Mouse (Mus musculus): Measurements from ENCODE around the gene Zfp180.
A peak's percentile ranks its signal among the peaks of the same experiment; 100 is the strongest.
"Not testable (repeated sequence)": the region's sequence is repeated elsewhere in the genome, so short reads cannot be mapped to it uniquely, and the experiment has no call there.

Gene Zfp180

DNA sequence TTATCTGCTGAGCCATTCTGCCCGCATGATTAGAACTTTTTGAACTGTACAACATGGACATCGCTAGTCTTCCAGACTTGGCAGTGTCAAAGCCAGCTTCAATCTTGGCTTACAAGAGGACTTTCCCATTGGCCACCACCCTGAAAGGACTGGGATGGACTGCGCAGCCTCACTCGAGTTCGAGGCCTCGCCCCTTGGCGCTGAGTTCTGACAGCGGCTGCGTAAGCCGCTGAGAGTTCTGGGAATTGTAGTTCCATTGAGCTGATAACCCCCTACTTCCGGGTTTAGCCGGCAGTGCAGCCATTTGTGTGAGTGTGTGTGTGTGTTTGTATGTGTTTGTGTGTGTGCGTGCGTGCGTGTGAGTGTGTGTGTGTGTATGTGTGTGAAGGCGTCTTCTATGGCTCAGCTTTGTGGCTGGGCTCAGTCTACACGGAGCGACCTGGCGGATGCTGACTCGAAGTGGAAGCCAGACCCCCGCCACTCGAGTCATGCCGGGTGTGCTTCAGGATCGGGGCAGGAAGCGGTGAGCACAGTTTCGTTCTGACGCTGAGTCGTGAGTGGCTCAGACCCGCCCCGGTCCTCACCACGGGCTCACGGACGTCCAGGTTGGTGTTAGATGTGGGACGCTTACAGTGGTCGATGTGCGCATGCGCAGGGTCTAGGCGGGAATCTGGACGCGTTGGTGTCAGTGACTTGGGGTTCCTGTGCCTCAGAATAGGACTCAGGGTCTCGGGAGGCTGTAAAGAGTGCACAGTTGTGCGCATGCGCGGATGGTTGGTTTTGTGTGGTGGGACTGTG lies at the start of gene Zfp180:
Gene Zfp180 (plus strand): TSS at position 291 of the 798 bp plus-strand sequence.
- peak; percentile 100 for DNase-seq

DNA sequence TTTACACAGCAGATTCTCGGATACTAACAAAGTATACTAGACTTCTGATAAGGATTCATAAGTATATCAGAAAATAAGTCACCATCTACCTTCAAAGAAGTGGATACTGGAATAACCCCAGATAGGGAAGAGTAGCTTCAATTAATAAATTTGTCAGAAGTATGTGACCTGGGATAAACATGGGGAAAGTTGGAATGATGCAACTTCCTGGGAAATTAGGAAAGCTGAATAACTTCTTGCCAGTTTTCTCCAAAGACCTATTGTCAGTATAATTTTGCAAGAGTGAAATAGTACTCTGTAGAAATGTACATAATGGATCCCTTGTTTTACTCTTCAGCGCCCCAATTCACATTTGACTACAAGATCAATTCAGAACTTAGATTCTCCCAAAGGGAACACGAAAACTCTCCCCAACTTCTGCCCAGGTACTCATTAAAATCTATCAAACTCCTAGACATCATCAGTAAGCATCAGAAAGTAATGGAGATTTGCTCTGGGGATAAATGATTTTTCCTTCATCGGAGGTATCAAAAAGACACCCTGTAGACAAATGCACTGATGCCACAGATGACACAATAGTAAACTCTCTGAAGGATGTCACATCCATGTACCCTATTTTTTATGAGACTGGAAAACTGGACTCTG lies 28.9 kb upstream of the Zfp180 start, which contains the start of gene Vmn1r183:
Gene Vmn1r183 (plus strand): TSS at position 595 of the 645 bp plus-strand sequence.
- DNase-seq, result no peak

DNA sequence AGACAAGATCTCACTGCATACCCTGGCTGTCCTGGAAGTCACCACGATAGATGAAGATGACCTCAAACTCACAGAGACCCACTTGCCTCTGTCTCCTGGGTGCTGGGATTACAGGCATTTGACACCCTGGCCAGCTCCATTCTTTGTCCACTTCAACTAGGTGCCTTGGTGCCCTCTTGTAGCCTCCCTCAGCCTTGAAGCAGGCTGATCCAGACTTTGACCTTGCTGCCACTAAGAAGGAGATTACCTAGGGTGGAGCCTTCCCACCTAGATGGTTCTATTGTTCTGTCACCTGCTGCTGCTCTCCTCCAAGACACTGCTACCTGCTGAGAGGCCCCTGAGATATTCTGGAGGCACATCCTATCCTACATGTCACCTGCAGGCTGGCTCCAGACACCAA lies 7.3 kb upstream of the Zfp180 start:
- not testable (repeated sequence) for DNase-seq

DNA sequence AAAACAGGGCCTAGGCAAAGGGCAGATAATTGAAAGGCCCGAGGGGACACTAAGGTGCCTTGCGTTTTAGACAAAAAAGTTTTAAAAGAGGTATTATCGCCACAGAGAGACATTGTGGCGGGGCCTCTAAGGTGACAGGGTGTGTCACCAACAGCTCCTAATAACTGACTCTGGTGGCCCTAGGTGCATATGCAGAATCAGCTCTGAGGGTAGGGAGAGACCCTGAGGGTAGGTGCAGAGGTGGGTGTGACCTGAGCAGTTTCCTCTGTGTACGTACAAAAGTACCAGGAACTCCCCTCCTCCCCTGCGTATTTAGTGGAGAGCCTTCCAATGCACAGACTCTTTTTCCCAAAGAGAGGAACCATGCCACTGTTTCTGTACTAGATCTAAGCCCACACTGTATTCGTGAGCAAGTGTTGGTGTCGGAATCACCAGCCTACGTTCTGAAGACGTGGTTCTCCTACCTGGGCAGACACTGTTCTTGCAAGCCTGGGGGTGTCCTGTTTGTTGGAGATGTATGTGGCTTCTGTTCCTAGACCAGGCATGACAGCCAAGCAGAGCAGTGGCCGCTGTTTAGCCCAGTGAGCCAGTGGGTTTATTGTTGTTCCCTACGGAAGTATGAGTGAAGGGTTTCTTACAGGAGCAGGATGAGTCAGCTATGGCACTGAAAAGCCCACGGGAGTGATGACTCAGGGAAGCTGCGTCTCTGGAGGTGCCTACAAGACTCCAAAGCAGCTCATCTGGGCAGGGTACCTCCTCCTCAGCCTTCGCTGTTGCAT lies 922 bp downstream of the Zfp180 start:
- DNase-seq, result peak; percentile 88

DNA sequence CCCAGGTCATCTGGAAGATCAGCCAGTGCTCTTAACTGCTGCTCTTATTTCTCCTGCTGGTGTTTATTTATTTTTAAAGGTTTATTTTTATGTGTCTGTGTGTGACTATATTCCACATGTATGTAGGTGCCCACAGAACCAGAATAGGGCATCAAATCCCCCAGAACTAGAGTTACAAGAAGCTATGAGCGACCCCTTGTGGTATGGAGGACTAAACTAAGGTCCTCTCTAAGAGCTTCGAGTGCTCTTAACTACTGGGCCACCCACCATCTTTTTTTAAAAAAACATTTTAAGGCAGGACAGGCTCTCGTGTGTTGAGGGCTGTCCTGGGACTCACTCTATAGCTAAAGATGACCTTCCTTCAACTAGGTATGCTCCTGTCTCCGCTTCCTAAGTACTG lies 5.1 kb downstream of the Zfp180 start:
- peak; percentile 70 for DNase-seq

DNA sequence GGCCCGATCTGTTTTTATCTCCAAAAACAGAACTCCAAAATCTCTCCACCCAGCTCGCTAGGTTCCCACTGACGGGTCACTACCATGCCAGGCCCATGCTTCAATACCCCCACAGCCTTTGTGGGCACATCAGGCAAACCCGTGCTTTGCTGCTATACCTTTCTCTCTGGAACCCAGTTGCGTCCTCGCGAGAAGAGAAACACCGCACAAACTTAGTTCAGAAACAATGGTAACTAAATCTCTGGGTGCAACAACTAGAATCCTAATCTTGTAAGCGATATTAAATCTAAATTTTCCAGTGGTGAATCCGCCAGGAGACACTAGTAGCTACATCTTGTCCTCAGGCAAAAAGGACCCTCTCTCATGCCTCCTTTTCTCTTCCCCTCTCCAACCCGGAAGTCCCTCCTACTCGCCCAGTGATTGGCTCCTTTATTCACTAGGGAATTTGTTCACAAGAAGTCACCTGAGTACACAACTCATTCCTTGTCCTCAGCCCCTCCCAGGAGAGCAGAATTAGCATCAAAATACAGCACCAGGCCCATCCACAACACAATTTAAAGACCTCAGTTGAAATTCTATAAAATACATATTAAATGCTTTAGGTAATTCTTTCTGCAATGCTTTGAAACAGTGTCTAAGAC lies 5.9 kb downstream of the Zfp180 start:
- DNase-seq, result peak; percentile 48

DNA sequence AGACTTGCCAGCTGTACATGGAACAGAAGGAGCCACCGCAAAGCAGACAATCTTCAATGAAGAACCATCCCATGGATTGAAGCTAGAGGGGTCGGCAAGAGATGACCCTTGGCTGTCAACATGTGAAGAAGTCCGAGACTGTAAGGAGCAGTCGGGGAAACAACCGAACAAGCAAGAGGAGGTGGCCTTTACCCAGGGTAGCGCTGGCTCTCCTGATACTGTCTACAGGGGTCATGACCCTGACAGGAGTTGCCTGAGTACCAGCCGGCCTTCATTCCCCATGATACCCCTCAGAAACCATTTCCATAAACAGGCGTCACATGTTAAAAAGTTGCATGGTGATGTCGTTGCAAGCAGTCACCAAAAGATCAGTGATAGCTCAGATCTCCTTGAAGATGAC lies 22.7 kb downstream of the Zfp180 start:
- peak; percentile 84 for DNase-seq

DNA sequence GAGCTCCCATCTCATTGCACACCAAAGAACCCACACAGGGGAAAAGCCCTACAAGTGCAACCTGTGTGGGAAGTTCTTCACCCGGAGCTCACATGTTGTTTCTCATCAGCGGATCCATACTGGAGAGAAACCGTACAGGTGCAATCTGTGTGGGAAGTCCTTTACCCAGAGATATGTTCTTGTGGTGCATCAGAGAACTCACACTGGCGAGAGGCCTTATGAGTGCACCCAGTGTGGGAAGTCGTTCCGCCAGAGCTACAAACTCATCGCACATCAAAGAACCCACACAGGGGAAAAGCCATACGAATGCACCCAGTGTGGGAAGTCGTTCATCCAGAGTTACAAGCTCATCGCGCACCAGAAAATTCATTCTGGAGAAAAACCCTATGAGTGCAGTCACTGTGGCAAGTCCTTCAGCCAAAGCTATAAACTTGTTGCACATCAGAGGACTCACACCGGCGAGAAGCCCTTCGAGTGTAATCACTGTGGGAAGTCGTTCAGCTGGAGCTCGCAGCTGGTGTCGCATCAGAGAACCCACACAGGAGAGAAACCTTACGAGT lies 23.5 kb downstream of the Zfp180 start:
- peak; percentile 89 for DNase-seq

DNA sequence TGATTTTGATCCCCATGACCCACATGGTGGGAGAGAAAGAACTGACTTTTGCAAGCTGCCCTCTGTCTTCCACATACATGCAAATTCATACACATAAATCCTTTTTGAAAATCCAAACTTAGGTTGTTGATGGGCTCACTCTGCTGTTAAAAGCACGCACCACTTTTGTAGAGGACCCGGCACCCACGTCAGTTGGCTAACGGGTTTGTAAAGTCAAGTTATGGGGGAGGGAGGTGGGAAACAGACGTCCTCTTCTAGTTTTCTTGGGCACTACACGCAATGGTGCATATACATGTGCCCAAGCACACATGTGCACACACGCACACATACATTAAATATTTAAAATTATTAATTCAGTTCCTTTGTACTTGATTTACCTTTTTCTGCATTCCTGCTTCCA lies 29.1 kb downstream of the Zfp180 start:
- DNase-seq, result peak; percentile 70

DNA sequence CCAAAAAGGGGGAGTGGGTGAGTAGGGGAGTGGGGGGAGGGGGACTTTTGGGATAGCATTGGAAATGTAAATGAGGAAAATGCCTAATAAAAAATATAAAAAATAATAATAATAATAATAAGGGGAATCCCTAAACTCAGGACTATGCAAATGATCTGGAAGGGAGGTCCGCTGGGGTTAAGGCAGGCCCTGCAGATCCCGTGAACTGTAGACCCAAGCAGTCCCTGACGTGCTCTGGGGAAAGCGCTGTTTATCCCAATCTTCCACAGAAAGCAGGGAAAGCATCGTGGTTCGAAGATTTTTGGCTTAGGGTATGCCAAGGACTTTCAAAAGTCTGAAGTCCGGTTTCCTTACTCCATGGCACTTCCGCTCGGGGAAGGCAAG lies 30.0 kb downstream of the Zfp180 start:
- DNase-seq, result no peak

DNA sequence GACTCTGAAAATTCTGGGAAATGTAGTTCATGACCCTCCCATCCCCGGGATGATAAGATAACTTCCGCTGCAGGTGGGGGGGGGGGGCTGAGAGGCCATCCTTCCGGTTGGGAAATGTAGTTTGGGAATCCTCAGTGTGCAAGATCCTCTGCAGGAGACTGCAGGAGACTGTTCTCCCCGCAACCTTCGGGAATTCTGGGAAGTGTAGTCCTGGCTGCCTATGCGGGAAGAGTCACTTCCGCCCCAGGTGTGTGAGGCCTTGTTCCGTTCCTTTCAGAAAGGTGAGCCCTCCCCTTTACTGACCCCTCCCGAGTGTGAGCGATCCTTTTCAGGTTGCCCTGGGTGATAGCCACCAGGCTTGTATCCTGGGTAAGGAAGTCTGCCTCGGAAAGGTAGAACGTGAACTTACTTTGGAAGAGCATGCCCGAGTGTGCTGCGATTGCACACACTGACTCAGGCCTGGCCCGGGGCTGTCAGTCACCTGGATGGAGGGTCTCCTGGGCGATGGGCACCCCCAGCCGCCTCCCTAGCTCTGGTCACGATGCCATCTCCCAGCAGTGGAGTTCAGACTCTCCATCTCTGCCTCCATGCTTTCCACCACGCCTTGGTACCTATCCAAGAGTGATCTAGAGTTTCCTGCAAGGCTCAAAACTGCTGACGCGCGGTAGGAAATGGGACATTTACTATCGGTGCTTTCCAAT lies 30.6 kb downstream of the Zfp180 start, which contains the start of gene Zfp112:
Gene Zfp112 (plus strand): TSS at position 159 of the 701 bp plus-strand sequence.
- peak; percentile 98 for DNase-seq

DNA sequence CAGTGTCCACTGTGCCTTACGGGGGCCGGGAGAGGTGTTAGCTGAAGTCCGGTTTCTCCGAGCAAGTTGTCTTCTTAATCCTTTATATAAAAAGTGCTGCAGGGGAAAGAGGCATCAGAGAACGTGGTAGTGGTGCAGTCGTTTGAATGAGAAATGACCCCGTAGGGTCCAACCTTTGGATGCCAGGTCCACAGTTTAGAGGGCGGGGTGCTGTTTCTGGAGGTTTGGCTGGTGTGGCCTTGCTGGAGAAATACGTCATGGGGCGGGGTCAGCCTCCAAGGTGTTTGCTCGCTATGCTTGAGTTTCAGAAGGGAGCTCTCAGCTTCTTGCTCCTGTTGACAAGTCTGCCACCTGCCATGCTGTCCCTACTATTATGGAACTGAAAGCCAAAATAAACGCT lies 31.3 kb downstream of the Zfp180 start:
- peak; percentile 95 for DNase-seq

DNA sequence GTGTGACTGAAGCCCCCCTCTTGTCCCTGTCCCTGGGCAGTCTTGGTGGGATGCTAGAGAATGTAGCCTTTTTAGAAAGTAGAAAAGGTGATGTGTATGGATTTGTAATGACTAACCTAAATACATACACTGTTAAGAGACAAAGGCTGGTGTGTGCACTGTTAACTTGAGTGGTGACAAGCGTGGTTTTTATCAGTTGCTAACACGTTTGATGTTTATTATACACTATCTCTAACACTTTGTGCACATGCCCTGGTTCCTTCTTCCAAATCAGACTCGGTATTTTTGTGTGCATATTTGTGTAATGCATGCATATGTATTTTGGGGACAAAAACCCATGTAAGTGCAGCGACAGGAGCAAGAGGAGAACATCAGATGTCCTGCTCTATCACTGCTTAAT lies 34.9 kb downstream of the Zfp180 start:
- DNase-seq, result no peak

DNA sequence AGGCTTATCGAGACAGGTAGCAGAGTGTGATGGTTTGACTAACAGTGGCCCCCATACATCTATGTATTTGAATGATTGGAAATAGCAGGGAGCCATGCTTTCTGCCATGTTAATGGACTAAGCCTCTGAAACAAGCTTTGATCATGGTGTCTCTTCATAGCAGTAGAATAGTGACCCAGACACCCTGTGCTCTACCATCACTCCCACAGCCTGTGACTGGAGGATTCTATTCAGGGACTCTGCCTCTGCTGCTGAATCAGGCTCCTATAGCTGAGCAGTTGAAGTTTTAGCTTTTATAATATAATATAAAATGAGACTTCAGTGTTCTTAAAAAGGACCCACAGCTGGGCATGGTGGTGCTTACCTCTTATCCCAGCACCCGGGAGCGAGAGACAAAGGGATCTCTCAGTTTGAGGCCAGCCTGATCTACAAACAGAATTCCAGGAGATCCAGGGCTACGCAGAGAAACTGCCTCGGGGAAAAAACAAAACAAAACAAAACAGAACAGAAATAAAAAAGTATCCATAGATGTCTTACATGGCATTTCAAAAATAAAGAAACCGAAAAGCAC lies 51.8 kb downstream of the Zfp180 start:
- peak; percentile 53 for DNase-seq

DNA sequence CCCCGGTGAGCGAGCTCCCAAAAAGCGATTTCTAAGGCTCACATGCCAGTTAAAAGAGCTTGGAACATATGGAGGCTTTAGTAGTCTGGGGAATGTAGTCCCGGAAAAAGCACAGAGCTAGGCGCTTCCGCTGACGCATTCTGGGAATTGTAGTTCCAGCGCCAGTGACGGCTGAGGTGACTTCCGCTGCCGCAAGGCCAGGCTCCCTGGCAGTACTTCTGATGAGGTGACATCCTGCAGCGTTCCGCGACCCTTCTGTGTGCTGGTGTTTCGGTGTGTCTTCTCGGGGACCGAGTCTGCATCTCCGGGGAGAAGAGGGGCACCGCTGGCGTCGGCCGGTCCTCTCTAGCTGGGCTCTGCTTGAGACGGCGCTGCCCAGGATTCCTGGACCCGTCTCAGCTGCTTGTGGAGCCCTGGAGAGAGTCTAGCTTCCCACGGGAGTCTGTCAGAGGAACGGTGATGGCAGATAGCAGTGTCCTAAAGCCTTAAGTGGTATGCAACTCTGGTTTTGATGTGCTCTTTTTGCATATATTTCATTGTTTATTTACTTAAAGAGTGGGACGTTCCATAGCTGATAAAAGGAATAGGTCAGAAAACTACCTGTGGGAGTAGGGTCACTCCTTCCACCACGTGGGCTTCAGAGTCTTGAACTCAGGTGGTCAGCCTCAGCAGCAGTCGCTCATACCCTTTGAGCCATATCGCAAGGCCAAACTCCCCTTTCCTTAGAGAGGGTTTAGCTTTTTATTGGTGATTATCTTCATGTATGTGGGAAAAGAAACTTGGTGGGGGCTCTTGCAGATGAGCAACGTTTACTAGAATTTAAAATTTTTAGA lies 52.5 kb downstream of the Zfp180 start, which contains the start of gene Zfp235:
Gene Zfp235 (plus strand): TSS at position 174 of the 833 bp plus-strand sequence.
- peak; percentile 99 for DNase-seq

DNA sequence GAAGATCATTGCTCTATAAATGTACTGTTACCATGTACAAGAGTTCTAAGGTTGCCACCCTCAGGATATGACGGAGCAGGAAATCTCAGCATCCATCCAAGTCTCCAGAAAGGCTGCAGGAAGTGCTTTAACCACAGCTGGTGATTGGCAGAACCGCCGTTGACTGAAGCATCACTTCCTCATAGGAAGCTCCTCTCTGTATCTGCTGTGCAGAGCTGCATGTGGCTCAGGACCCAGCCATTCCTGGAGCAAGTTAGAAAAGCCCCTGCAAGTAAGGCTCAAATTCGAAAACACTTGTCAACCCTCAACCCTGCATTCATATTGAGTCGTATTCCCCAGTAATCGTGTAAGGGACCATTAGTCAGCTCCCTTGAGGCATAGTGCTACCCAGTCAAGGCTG lies 60.8 kb downstream of the Zfp180 start:
- peak; percentile 81 for DNase-seq

DNA sequence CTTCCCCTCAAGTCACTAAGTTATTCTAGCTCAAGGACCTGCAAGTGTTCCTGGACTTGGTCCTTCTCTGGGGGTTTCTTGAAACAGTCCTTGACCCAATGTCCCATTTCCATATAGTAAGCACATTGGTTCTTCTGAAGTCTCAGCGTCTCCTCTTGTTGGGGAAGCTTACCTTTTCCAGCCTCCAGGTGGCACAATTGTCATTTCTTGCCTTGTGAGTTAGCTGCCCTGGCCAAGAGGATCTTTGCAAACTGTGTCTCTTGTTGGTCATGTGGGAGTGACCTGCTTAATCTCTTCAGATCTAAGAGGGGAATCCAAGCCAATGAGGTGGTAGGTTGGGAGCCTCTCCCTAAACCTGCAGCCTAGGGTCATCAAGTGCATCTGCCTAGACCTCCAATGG lies 71.5 kb downstream of the Zfp180 start:
- DNase-seq, result peak; percentile 62

All from heart, adult 11 months (tissue).